Mouse (Mus musculus) granulocyte monocyte progenitor cell, adult 5-6 weeks (primary cell): ENCODE results near the gene Mill2. TPM values are rescaled to one million over a fixed set of nuclear protein-coding genes. Genes with fewer than 3 reads are reported as not detected.

Experiments used
- total RNA-seq, 2 experiments: library from RNA; stranded (forward) in 1 of 2; stranded (reverse) in 1 of 2; fragments of 200-712, 200-1000 nt in 1 of 2; fragments of >200 nt in 1 of 2; fragmentation: Nextera tagmentation in 1 of 2; gene quantifications; 2 replicates each; pipeline ENCODE4 v1.2.3; 2014 to 2017

Gene Mill2
- total RNA-seq, 2 experiments from 2014 or later, result not detected

Other genes with a start within 250 kb of the Mill2 start
- not detected in 2 replicates for gene Psg23, start 223.5 kb upstream of the Mill2 start, total RNA-seq (2014; fragmentation: Nextera tagmentation)
- gene Psg23, start 223.5 kb upstream of the Mill2 start, total RNA-seq (2017), result not detected in 2 replicates
- gene Psg21, start 183.2 kb upstream of the Mill2 start, total RNA-seq (2014; fragmentation: Nextera tagmentation), result not detected in 2 replicates
- not detected in 2 replicates for gene Psg21, start 183.2 kb upstream of the Mill2 start, total RNA-seq (2017)
- not detected in 2 replicates for gene Psg20, start 153.8 kb upstream of the Mill2 start, total RNA-seq (2014; fragmentation: Nextera tagmentation)
- gene Psg20, start 153.8 kb upstream of the Mill2 start, total RNA-seq (2017), result not detected in 2 replicates
- gene Psg22, start 121.9 kb upstream of the Mill2 start, total RNA-seq (2014; fragmentation: Nextera tagmentation), result not detected in 2 replicates
- not detected in 2 replicates for gene Psg22, start 121.9 kb upstream of the Mill2 start, total RNA-seq (2017)
- not detected in 2 replicates for gene Psg19, start 41.4 kb upstream of the Mill2 start, total RNA-seq (2014; fragmentation: Nextera tagmentation)
- not detected in 2 replicates for gene Psg19, start 41.4 kb upstream of the Mill2 start, total RNA-seq (2017)
- gene Psg17, start 18.4 kb upstream of the Mill2 start, total RNA-seq (2014; fragmentation: Nextera tagmentation), result not detected in 2 replicates
- not detected in 2 replicates for gene Psg17, start 18.4 kb upstream of the Mill2 start, total RNA-seq (2017)
- gene Pglyrp1, start 31.4 kb downstream of the Mill2 start, total RNA-seq (2014; fragmentation: Nextera tagmentation), result 112 and 117 TPM in 2 replicates
- 17.6 and 21.2 TPM in 2 replicates for gene Pglyrp1, start 31.4 kb downstream of the Mill2 start, total RNA-seq (2017)
- 34.6 and 45.4 TPM in 2 replicates for gene Ccdc61, start 70.4 kb downstream of the Mill2 start, total RNA-seq (2014; fragmentation: Nextera tagmentation)
- gene Ccdc61, start 70.4 kb downstream of the Mill2 start, total RNA-seq (2017), result 11.4 and 12.1 TPM in 2 replicates
- not detected in 2 replicates for gene Nova2, start 85.9 kb downstream of the Mill2 start, total RNA-seq (2014; fragmentation: Nextera tagmentation)
- not detected in 2 replicates for gene Nova2, start 85.9 kb downstream of the Mill2 start, total RNA-seq (2017)
- gene Nanos2, start 147.4 kb downstream of the Mill2 start, total RNA-seq (2014; fragmentation: Nextera tagmentation), result not detected in 2 replicates
- gene Nanos2, start 147.4 kb downstream of the Mill2 start, total RNA-seq (2017), result not detected in 2 replicates
- gene Mypop, start 151.3 kb downstream of the Mill2 start, total RNA-seq (2014; fragmentation: Nextera tagmentation), result not detected in 2 replicates
- 0.82 TPM in 1 of 2 replicates, not detected in the other for gene Mypop, start 151.3 kb downstream of the Mill2 start, total RNA-seq (2017)
- gene Irf2bp1, start 164.1 kb downstream of the Mill2 start, total RNA-seq (2014; fragmentation: Nextera tagmentation), result 14.5 and 24.3 TPM in 2 replicates
- gene Irf2bp1, start 164.1 kb downstream of the Mill2 start, total RNA-seq (2017), result 8.4 and 17.5 TPM in 2 replicates
- gene Foxa3, start 183.6 kb downstream of the Mill2 start, total RNA-seq (2014; fragmentation: Nextera tagmentation), result not detected in 2 replicates
- gene Foxa3, start 183.6 kb downstream of the Mill2 start, total RNA-seq (2017), result not detected in 2 replicates
- gene Sympk, start 184.4 kb downstream of the Mill2 start, total RNA-seq (2014; fragmentation: Nextera tagmentation), result 79.9 and 98.6 TPM in 2 replicates
- 38.5 and 46.7 TPM in 2 replicates for gene Sympk, start 184.4 kb downstream of the Mill2 start, total RNA-seq (2017)
- not detected in 2 replicates for gene Rsph6a, start 214.7 kb downstream of the Mill2 start, total RNA-seq (2014; fragmentation: Nextera tagmentation)
- not detected in 2 replicates for gene Rsph6a, start 214.7 kb downstream of the Mill2 start, total RNA-seq (2017)
- 2.2 and 4.9 TPM in 2 replicates for gene Dmwd, start 236.3 kb downstream of the Mill2 start, total RNA-seq (2014; fragmentation: Nextera tagmentation)
- 0.99 and 3.4 TPM in 2 replicates for gene Dmwd, start 236.3 kb downstream of the Mill2 start, total RNA-seq (2017)
- gene Dmpk, start 243.9 kb downstream of the Mill2 start, total RNA-seq (2014; fragmentation: Nextera tagmentation), result 0.32 TPM in 1 of 2 replicates, not detected in the other
- gene Dmpk, start 243.9 kb downstream of the Mill2 start, total RNA-seq (2017), result 1.0 TPM in 1 of 2 replicates, not detected in the other